Mouse (Mus musculus): Measurements from ENCODE around the gene Rtkn2.

- TF ChIP-seq POLR2A (IDR thresholded peaks at IDR 0.05; ENCODE audit: borderline replicate concordance, control insufficient read depth, low read depth, low read length) (no peak), CTCF (IDR thresholded peaks at IDR 0.05; ENCODE audit: control insufficient read depth, insufficient read depth, low read length) (no peak)
Observed at GRCm38 (mm10) chr10:68100506-68100905, 121.1 kb downstream of the Rtkn2 start.
